Mouse (Mus musculus) olfactory bulb, adult 2 months (tissue): ENCODE data around the gene Plxnb2. TPM values are rescaled to one million over a fixed set of nuclear protein-coding genes. Genes with fewer than 3 reads are reported as not detected.
A peak's percentile ranks its signal among the peaks of the same experiment; 100 is the strongest.

ENCODE experiments used
- H3K27ac ChIP-seq: fragments of 200-500 bp; 2 replicates; pipeline ENCODE4 v1.5.1; 2012; ENCODE audit warnings: low read depth, low read length; ENCODE audit not compliant: insufficient read depth
- H3K4me1 ChIP-seq: fragments of 200-500 bp; 2 replicates; pipeline ENCODE4 v1.6.1; 2012; ENCODE audit warnings: low read length; ENCODE audit not compliant: control insufficient read depth, insufficient read depth
- H3K4me3 ChIP-seq: fragments of 200-500 bp; 2 replicates; pipeline ENCODE4 v1.5.1; 2012; ENCODE audit warnings: mild to moderate bottlenecking, low read depth, low read length, moderate library complexity; ENCODE audit not compliant: insufficient read depth
- CTCF ChIP-seq: fragments of 200-500 bp; IDR thresholded peaks from 2 replicates; pipeline ENCODE4 v1.5.1; 2012; ENCODE audit warnings: low read depth, mild to moderate bottlenecking, low read length, moderate library complexity; ENCODE audit not compliant: insufficient read depth
- POLR2A ChIP-seq: fragments of 200-500 bp; IDR thresholded peaks from 2 replicates; pipeline ENCODE4 v1.6.1; 2012; ENCODE audit warnings: mild to moderate bottlenecking, low read depth, low read length, moderate library complexity; ENCODE audit not compliant: insufficient read depth
- WGBS: fragments of 180-500 bp; shearing (Covaris S2); methylation state at CpG from one replicate; pipeline ENCODE4 v1.1.7; 2018; 5-methylcytosine and 5-hydroxymethylcytosine counted together
- polyA plus RNA-seq: library from polyadenylated mRNA; stranded (reverse); fragments of >200 nt; gene quantifications from 2 replicates; pipeline ENCODE4 v1.2.4, GENCODE M21; 2012; ENCODE audit warnings: low replicate concordance; ENCODE audit not compliant: missing spikeins, insufficient read depth, insufficient read length

Gene Plxnb2
- polyA plus RNA-seq, 1 experiment = 46.6 TPM

DNA sequence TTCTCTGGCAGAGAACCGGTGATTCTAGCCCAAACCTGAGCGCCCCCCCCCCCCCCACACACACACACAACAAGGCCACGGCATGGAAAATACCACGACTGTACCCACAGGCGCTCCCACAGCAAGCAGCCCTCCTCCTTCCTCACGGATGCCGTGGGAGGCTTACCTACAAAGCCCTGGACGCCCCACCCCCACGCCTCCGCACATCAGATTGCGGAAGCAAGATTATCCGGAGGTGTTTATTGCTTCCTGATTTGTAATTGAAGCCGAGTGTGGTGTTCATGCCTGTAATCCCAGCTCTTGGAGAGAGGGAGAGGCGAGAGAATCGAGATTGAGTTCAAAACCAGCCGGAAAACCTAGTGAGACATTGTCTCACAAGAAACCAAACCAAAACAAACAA, 33.6 kb downstream of the Plxnb2 start:
- TF ChIP-seq CTCF = no peak
- no peak for TF ChIP-seq POLR2A
- no peak overlapping the region for H3K27ac ChIP-seq
- peak overlapping the region; percentile 33 for H3K4me3 ChIP-seq

DNA sequence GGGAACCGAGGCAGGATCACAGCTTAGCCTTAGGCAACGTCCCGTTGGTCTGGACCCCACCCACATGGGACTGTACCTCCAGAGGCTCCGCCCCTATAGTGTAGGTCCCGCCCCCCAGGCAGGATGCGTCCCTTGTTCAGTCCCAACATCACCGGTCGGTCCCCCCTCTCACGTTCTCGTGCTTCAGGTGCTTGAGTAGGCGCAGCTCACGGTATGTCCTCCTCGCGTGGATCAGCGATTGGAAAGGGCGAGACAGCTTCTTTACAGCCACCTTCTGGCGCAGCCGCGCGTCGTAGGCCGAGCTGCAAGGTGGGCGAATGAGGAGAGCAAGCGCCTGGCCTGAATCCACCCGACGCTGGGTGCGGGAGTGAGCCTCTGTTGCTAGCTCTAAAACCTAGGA, 34.1 kb downstream of the Plxnb2 start:
- no peak for TF ChIP-seq CTCF
- no peak for TF ChIP-seq POLR2A
- Histone ChIP-seq H3K4me3 (peak overlapping the region; percentile 33), H3K27ac (no peak overlapping the region), H3K4me1 (peaks cover 32% of the 10 kb centered on the region)
- WGBS = 5% methylated on average over 27 of the region's 27 CpGs

More for the DNA sequence above, 33.6 kb downstream of the Plxnb2 start:
- H3K4me1 ChIP-seq = peaks cover 31% of the 10 kb centered on the region
- 11% methylated on average over 15 of the region's 16 CpGs for WGBS

DNA sequence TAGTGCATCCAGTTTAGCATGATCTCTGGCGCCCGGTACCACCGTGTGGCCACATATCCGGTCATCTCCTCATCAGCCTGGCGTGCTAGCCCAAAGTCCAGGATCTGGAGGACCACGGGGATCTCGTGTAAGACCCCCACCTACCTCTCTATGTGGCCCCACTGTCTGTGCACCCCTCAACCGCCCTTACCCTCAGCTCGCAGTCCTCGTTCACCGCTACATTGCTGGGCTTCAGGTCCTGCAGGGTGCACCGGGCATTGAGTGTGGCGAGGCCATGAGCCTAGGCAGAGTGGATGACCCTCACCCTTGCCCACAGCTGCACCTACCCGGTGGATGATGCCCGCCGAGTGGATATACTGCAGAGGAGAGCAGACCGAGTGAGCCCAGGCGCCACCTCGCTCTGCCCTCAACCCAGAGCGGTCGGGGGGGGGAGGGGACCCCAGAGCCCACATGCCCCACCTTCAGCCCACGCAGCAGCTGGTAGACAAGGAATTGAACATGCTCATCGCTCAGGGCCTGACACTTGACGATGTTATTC, 34.7 kb downstream of the Plxnb2 start:
- TF ChIP-seq POLR2A (no peak), CTCF (no peak)
- Histone ChIP-seq H3K4me1 (peaks cover 34% of the 10 kb centered on the region), H3K4me3 (no peak overlapping the region), H3K27ac (no peak overlapping the region)
- 86% methylated on average over 24 of the region's 24 CpGs for WGBS

- no peak for TF ChIP-seq POLR2A
- no peak for TF ChIP-seq CTCF
- Histone ChIP-seq H3K27ac (no peak overlapping the region), H3K4me3 (no peak overlapping the region), H3K4me1 (peaks cover 40% of the 10 kb centered on the region)
- 94% methylated on average over 11 of the region's 11 CpGs for WGBS
Measured at GRCm38 (mm10) chr15:89144965-89145364, 35.6 kb downstream of the Plxnb2 start.

DNA sequence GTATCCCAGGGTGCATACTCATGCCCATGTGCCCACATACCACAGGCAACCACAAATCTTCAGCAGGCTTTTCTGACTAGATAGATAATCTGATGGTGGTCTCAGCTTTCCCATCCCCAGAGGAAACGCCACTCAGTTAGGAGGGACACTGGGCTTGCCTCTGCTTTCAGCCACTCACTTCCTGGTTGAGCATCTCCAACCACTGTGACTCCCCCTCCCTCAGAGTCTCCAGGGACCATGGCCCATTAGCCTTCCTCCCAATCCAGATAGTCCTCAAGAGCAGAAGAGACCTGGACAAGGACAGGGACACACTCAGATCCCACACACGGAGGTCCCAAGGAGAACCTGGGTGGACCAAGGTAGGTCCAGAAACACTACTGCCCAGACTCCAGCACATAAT, 37.5 kb downstream of the Plxnb2 start:
- 84% methylated on average over 2 of the region's 2 CpGs for WGBS
- no peak for TF ChIP-seq CTCF
- TF ChIP-seq POLR2A = no peak

GRCm38 (mm10) chr15:89141905-89142304, 38.7 kb downstream of the Plxnb2 start:
- no peak overlapping the region for H3K4me3 ChIP-seq
- no peak overlapping the region for H3K27ac ChIP-seq
- peaks cover 36% of the 10 kb centered on the region for H3K4me1 ChIP-seq
- 74% methylated on average over 4 of the region's 4 CpGs for WGBS
- no peak for TF ChIP-seq CTCF
- no peak for TF ChIP-seq POLR2A

More for the DNA sequence above, 37.5 kb downstream of the Plxnb2 start:
- Histone ChIP-seq H3K27ac (no peak overlapping the region), H3K4me3 (no peak overlapping the region), H3K4me1 (peaks cover 32% of the 10 kb centered on the region)

DNA sequence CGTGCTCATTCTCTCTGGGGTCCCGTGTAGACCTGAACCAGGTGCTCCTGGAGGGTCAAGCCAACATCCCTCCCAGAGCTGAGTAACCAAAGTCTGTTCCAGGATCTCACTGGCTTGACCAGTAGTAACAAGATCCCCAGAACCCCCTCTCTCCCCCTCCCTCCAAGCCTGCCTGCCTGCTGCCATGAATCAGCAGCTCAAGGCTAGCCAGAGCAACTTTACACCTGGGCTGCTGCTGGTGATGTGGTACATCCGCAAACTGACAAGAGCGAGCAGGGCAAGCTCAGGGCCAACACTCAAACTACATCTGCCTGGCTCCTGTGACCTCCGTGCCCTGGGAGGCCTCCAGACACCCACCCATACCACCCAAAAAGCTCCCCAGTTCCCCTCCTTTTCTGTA, 39.1 kb downstream of the Plxnb2 start:
- Histone ChIP-seq H3K4me1 (peaks cover 32% of the 10 kb centered on the region), H3K4me3 (no peak overlapping the region), H3K27ac (no peak overlapping the region)
- TF ChIP-seq CTCF = no peak
- TF ChIP-seq POLR2A = no peak
- 49% methylated on average over 5 of the region's 5 CpGs for WGBS

DNA sequence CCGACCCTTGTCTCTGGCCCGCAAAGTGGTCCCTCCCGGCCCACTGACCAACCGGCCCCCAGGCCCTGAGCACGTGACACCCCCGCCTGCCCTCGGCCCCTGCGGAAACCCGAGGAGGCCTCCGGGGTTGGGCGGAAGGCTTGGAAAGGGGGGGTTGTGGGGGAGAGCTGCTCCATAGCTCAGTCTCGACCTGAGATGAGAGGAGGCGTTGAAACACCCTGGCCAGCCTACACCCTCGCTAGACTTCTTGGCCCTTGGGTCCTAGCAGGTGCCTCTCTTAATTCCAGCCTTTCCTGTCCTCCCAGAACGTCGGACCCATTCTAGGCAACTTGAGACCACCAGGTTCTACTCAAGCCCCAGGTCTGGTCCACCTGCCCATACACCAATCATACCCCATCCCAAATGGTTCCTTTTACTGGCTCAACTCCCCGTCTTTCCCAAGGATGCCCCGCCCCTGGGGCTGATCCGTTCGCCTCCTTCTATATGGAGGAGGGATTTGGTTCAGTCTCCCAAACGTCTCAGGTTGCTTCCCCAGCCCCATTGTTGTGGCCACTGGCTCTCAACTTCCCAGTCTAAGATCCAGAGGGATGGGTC, 39.8 kb downstream of the Plxnb2 start, which contains the start of gene Mapk12:
Gene Mapk12 (minus strand): TSS at position 45 of the 594 bp plus-strand sequence.
- Histone ChIP-seq H3K27ac (no peak within 1 kb of the TSS), H3K4me1 (peaks cover 27% of the 10 kb centered on the region), H3K4me3 (peak within 1 kb of the TSS; percentile 47)
- WGBS = 1% methylated on average over 21 of the region's 21 CpGs
- TF ChIP-seq CTCF (no peak), POLR2A (no peak)

- Histone ChIP-seq H3K4me3 (peak overlapping the region; percentile 47), H3K27ac (no peak overlapping the region), H3K4me1 (peaks cover 27% of the 10 kb centered on the region)
- TF ChIP-seq POLR2A (no peak), CTCF (no peak)
- WGBS = under 1% methylated on average over 53 of the region's 53 CpGs
Measured at GRCm38 (mm10) chr15:89140048-89140658, 40.4 kb downstream of the Plxnb2 start.

- H3K27ac ChIP-seq = no peak overlapping the region
- TF ChIP-seq POLR2A = no peak
- no peak for TF ChIP-seq CTCF
- H3K4me1 ChIP-seq = peaks cover 27% of the 10 kb centered on the region
- H3K4me3 ChIP-seq = no peak overlapping the region
- WGBS = 94% methylated on average over 6 of the region's 6 CpGs
Measured at GRCm38 (mm10) chr15:89138531-89138930, 42.1 kb downstream of the Plxnb2 start.
